In genomic region chr17:29636118-29636517, GRCm38 (mm10) we compare ENCODE assay signal across 8 mouse cellular contexts. TPM values are rescaled to one million over a fixed set of nuclear protein-coding genes. Genes with fewer than 3 reads are reported as not detected.
DNase-seq lines count a peak whose midpoint lies in the region; TF ChIP-seq lines count a peak whose summit lies in the region.

No protein-coding gene starts in this region.

- intact Hi-C loops in heart, postnatal 14 days (cut with DNase I), result loop anchor here (2.0 kb wide), 1 partner anchor 247 kb away; no protein-coding TSS in a partner anchor
- intact Hi-C loops in heart, postnatal 25 days (cut with DNase I), result loop anchor here (1.0 kb wide), 1 partner anchor 247 kb away; no protein-coding TSS in a partner anchor

- H3K27me3 ChIP-seq in testis, adult 2 months (ENCODE audit: control insufficient read depth, insufficient read depth, low read length), result no peaks in the 10 kb centered on the region

- TF ChIP-seq POLR2A in testis, adult 2 months (IDR thresholded peaks at IDR 0.05; ENCODE audit: control insufficient read depth, low read depth, low read length), result no peak

- TF ChIP-seq CTCF in testis, adult 2 months (IDR thresholded peaks at IDR 0.05; ENCODE audit: control insufficient read depth, insufficient read depth, insufficient replicate concordance, low read depth, low read length), result peak; percentile 37; the same call in 1 of the 2 replicates

- DNase-seq in heart, postnatal 14 days, result peak; percentile 38 to 53
- DNase-seq in heart, postnatal 25 days (ENCODE audit: low spot score), result no peak
- no peak for DNase-seq in testis, postnatal 14 days (ENCODE audit: low spot score)
- DNase-seq in c-Kit-negative CD71-positive TER-119-positive erythroid progenitor cells, embryonic 14.5 days (ENCODE audit: low read depth, low spot score), result peak; percentile 31
- peak; percentile 44 to 51 for DNase-seq in layer of hippocampus, postnatal 10 days (ENCODE audit: low spot score in 2 of 2)
- DNase-seq in right cerebral cortex, postnatal 4 days, result peak; percentile 52
- DNase-seq in urinary bladder, postnatal 25 days (ENCODE audit: low spot score), result no peak

- peaks cover 3% of the 10 kb centered on the region for H3K36me3 ChIP-seq in testis, adult 2 months (ENCODE audit: control insufficient read depth, insufficient read depth, low read length)

- no peaks in the 10 kb centered on the region for H3K4me1 ChIP-seq in testis, adult 2 months (ENCODE audit: control insufficient read depth, insufficient read depth, low read length)

- H3K4me3 ChIP-seq in testis, adult 2 months (ENCODE audit: control insufficient read depth, low read depth, low read length), result no peak overlapping the region

- H3K27ac ChIP-seq in testis, adult 2 months (ENCODE audit: control insufficient read depth, insufficient read depth, low read depth, low read length), result no peak overlapping the region

RNA-seq across cellular contexts. Expression of gene Gm28043, which starts 21.4 kb away (rescaled TPM):
- total RNA-seq in heart, postnatal 14 days (2021), result 1 to 10 TPM; 1.0 to 1.3 TPM
- 1 to 10 TPM in 1 of 2 experiments, under 1 TPM in 1; 0.68 to 1.2 TPM for total RNA-seq in heart, postnatal 25 days (2021)
- polyA plus RNA-seq in testis, adult 2 months (2012; rRNA removed), result 0.98 and 1.2 TPM in 2 replicates
- total RNA-seq in layer of hippocampus, postnatal 10 days (2021), result 1 to 10 TPM; 3.1 to 6.1 TPM

RNA-seq across cellular contexts. Expression of gene Rnf8, which starts 21.5 kb away (rescaled TPM):
- total RNA-seq in heart, postnatal 14 days (2021), result 10 to 100 TPM; 22.4 to 24.6 TPM
- total RNA-seq in heart, postnatal 25 days (2021), result 10 to 100 TPM; 20.0 to 21.2 TPM
- polyA plus RNA-seq in testis, adult 2 months (2012; rRNA removed), result 19.7 and 21.0 TPM in 2 replicates
- 10 to 100 TPM; 46.1 to 49.9 TPM for total RNA-seq in layer of hippocampus, postnatal 10 days (2021)

RNA-seq across cellular contexts. Expression of gene Cmtr1, which starts 24.3 kb away (rescaled TPM):
- 10 to 100 TPM; 45.8 to 60.7 TPM for total RNA-seq in heart, postnatal 14 days (2021)
- total RNA-seq in heart, postnatal 25 days (2021), result 10 to 100 TPM; 51.5 to 59.5 TPM
- polyA plus RNA-seq in testis, adult 2 months (2012; rRNA removed), result 23.8 and 25.7 TPM in 2 replicates
- 10 to 100 TPM; 86.9 to 93.1 TPM for total RNA-seq in layer of hippocampus, postnatal 10 days (2021)

Comparison
In these comparisons a context has a peak if more than half of its experiments do, and no peak if none do; other contexts are left out.
1. DNase-seq: peak in heart, postnatal 14 days (2 of 2), c-Kit-negative CD71-positive TER-119-positive erythroid progenitor cells, embryonic 14.5 days (single experiment), layer of hippocampus, postnatal 10 days (2 of 2) and right cerebral cortex, postnatal 4 days (single experiment); none in heart, postnatal 25 days (single experiment), testis, postnatal 14 days (single experiment) and urinary bladder, postnatal 25 days (single experiment).